Mouse (Mus musculus): ENCODE results near the gene Fndc3b.
A peak's percentile ranks its signal among the peaks of the same experiment; 100 is the strongest.

- TF ChIP-seq CTCF (IDR thresholded peaks at IDR 0.05; ENCODE audit: low read depth) (peak; percentile 55), EP300 (IDR thresholded peaks at IDR 0.05; ENCODE audit: low read depth) (no peak)
Measured at GRCm38 (mm10) chr3:27448367-27448766, 262.7 kb downstream of the Fndc3b start.
